Mouse (Mus musculus): ENCODE measurements around the gene Chchd5.
A peak's percentile ranks its signal among the peaks of the same experiment; 100 is the strongest.

Chchd5 gene

DNA sequence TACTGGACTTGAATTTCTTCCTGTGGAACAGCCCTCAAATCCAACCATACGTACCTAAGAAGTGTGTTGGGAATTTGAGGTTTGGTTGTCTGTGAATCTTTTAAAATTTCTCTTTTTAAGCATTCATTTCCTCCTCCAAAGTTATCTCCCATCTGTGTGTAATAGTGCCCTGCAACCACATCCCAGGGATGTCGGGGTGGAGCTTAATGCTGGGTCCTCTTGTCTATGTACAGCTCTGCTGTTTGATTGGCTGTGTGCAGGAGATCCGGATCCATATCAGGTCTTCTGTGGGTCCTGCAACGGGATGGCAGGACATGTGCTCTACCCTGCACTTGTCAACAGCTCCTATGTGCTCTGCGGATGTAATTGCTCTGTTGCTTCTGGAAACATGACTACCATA lies 35.3 kb downstream of the Chchd5 start:
- DNase-seq: no peak

DNA sequence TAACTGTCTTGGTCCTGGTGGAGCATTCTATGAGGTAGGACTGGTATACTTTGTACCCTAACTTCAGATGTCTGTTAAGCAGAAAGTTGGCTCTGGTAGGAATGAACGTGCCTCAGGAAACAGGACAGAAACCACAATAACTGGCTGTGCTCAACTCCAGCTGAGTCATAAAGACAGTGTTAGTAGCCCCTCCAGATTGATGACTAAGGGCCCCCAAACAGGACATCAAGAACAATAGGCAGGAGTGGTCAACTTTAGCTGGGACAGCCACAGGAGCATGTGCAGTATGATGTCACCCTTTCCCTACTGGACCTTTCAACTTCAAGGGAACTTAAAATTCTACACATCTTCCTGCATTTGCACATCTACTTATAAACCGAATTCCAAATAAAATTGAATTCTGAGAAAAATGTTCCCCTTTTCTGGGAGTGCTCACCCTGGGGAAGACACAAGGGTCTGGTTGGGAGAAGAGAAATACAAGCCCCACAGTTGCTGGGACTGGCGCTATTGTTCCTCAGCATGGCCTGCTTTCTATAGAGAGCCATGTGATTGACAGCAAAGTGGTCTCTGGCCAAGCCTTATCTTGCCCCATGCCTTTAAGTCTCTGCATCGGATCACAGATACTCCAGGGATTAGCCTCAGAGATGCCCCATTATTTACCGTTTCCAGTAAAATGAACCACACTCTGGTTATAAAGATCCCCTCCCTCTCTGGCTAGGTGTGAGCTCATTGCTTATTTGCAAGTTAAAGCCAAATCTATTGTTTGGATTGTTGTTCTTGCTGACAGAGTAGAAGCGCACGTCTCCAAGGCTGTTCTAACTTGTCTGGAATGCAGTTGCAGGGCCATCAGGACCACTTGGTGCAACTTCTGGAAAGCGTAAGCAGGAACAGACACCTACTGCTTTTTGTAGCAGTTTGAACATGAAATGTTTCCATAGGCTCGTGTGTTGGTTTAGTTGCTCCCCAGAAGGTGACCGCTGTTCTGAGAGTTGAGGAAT lies 37.3 kb downstream of the Chchd5 start:
- no peak for DNase-seq

DNA sequence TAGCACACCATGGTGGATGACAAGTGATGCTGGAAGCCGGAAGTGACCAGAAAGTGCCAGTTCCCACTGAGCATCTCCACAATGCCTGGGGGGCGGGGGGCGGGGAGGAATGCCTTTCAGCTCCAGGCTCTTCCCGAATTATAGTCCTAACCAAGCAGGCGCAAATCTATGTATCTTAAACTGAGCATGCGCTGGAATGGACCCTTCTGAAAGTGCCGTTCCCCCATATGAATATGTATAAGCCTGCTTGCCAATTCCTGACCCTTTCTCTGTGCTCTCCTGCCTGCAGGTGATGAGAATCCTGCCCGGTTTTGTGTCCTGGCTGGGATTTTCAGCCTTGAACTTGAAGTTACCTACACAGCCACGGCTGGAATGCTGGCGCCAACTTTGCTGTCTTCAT lies 43.9 kb downstream of the Chchd5 start:
- DNase-seq: no peak

DNA sequence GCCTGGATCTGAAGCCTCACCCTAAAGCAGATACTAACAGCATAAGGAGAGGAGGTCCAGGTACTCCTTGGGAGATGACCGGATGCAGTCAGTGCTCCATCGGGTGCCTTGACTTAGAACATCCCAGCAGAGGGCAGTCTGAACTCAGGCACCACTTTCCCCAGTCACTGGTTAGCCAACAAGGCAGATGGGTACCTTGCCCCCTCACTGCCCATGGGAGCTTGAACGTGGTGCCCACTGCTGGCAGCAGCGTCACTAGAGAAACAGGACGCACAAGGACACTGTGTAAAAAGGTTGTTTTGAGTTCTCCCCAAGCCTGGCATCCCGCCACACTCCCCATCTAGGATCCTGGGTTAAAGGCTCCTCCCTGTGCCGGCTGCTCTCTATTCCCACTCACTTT lies 45.0 kb downstream of the Chchd5 start:
- DNase-seq: peak; percentile 64

DNA sequence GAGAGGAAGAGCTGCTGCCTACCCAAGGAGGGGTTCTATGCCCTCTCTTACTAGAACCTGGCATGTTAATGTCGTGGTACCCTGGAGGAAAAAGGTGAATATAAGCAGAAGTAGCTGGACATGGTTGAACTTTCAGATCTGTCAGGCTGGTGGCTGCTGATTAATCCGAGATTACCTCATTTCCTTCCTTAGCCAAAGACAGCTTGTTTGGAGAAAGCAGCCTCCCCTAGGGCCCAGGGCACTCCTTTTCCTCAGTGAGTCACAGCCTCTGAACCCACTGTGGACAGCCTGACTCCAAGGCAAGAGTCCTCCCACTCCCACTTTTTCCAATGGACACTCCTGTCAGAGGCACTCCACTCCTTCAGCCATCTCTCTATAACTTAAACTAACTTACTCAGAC lies 46.1 kb downstream of the Chchd5 start:
- DNase-seq: no peak

DNA sequence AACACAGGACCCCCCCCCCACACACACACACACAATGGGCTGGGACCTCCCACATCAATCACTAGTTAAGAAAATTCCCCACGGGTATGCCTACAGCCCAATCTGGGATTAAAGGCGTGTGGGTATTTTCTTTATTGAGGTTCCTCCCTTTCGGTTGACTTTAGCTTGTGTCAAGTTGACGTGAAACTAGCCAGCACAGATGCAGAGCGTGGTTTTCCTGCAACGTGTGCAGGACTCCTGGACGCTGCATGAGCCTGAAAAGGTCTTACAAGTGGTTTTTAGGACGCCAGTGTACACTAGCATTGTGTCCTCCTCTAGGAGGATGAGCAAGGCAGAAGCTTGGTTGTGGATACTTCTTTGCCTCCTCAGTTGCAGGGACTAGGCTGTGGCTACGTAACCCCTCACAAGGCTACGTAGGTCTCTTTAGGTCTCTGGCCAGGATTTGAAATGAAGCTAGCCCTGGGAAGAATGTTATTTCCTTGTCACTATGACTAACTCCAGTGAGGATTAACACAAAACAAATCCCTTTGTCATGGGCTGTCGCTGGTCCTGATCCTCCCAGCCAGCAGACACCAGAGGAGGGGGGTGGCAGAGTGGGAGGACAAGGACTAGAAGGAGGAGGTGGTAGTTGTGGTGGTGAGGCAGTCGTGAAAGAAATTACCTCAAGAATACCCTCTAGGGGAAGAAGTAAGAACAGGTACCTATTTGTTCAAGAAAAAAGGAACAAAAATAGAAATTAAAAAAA lies 47.3 kb downstream of the Chchd5 start:
- DNase-seq: no peak

DNA sequence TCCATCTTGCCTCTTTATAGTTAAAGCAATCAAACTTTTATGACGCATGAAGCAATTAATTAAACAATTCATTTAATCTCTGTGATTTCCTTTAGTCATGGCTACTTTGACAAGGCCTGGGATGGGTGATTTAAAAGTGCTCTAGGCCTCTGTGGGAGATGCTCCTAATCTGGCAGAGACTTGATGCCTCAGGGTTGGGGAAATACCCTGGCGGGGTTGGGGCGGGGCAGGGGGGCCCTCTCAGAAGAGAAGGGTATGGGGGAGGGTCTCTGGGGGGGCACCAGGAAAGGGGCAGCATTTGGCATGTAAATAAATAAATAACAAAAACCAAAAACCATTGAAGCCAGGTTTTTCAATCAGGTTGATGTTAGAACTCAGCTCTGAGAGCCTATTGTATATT lies 48.2 kb downstream of the Chchd5 start:
- no peak for DNase-seq

DNA sequence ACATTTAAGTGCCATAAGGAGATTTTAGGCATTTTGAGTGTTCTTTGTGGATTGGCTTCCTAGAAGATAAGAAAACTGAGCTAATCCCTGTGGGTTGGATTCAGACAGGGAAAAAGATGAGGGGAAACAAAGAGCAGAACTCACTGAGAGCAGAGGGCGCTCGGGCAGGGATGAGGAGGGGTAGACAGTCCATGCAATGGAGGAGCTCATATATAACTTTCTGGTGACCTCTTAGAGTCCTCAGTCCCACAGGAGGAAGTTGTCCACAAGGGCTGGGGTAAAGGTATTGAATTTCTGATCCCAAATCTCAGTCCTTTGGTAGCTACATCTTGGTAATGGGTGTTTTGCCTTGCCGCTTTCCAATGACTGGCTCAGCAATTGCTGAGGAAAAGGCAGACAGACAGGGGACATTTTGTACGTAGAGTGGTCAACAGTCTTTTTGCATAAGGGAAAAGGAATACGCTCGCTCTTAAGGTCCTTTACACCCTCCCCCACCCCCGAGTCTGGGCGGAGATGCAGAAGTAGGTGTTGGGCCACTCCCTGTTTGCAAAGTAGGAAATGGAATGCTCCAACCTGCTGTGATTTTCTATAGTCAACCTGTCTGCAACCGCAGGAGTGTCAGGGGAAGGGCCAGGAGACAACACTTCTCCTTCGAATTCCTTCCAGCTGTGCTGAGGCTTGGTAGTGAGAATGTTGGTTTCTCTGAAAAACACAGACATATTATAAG lies 48.8 kb downstream of the Chchd5 start:
- no peak for DNase-seq

DNA sequence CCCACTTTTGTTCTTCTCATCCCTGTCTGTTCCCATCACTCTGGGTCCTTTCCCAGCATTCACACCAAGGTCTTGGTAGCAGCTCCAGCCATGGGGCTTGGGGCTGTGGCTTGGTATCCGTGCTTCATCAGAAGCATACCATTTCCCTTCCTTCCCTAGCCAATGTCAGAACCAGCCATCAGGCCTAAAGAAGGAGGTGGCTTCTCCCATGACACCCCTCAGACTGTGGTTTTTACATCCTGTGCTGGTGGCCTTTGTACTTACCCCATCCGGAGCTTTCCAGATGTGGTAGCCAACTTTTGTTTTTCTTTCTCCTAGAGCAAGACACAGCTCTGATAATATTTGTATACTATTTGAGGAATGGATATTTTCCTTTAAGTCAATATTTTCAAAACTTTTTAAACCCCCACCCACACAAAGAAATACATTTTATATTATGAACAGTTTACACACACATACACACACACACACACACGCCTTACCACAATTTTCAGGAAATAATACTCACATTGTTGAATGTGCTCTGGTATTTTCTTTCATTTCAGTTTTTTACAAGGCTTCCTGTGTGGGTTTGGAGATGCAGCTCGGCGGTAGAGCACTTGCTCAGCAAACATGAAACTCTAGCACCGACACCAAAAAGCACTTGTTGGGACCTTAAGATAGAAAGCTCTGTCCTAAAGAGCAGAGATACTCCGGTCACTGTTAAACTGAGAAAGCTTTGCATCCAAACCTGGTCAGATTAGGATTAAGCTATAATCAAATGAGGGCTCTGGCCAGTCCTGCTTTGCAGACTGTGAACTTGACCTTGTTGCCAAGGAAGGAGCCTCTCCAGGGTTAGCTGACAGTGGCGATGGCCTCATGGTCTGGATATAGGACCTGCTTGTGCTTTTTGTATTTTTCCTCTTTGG lies 50.7 kb downstream of the Chchd5 start:
- no peak for DNase-seq

DNA sequence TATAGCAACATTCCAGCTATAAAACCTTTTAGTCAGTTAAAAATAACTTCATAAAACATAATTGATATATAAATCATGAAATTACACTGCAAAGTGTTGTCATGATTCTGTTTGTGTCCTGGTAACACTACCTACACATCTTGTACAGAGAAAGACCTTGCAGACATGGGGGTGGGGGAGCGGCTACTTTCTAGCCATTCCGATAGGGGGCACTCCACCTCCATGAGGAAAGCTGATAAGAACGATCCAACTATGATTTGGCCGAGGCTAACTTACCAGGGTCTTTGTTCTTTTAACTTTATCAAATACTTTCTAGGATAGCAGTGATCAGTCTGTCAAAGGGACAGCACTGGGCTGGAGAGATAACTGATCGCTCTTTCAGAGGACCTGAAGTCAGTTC lies 52.0 kb downstream of the Chchd5 start:
- no peak for DNase-seq

DNA sequence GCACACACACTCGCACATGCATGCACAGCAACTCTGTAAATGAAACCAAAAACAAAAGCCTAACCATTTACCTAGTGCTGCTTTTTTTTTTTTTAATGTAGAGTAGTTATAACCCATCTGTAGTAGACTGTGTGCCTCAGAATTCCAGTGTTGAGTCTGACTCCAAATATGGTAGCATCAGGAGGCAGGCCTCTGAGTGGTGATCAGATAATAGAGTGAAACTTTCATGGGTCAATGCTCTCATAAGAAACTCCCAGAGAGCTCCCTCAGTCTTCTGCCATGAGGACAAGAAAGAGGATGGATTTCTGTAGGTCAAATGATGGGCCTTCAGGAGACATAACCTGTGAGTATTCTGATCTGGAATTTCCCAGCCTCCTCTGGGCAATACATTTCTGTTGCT lies 52.9 kb downstream of the Chchd5 start:
- no peak for DNase-seq

DNA sequence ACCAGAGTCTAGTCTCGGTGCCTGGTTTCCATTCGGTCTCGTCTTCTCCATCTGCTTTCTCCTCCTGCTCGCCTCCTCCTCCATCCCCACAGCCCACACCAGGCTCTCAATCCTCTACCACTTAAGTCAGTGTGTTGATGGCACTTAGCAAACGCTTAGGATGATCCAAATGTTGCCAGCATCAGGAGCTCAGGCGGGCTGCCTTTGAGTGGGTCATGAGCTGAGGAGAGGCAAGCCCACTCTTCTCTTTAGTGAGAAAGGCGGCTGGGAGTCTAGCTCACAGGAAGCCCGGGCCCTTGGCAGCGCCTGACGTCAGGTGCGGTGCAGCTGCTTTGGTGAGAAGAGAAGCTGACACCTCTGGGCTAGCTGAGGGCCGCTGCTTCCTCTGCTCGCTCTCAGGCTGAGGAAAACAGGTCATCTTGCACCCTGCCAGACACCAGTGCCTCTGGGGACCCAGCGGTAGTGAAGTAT lies 54.1 kb downstream of the Chchd5 start:
- DNase-seq: no peak

Data from cerebellum, adult 9-10 months (tissue).